ENCODE assay signal across 13 mouse cellular contexts in the genomic region with DNA sequence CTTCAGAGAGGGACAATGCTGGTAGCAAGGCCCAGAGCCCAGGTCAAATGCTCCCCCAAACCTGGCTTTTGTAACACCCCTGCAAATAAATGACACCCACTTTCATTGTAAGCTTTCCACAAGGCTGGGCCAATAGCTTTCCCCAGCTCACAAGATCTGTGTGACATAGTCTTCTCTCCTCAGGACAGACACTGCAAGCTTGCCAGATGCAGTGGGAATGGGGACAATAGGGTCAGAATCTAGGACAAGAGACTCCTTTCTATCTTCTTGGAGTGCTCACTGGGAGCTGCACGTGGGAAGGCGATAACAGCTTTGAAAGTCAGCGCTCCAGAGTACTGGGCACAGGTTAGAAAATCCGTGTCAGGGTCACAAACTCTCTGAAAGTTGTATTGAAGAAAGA. TPM values are rescaled to one million over a fixed set of nuclear protein-coding genes. Genes with fewer than 3 reads are reported as not detected.
"Had no signal": no experiment of that assay in that cellular context is flagged by ENCODE, and none has a peak within 500 bp of the region (broad histone marks: within the 10 kb centered on the region; RNA-seq: fewer than 3 reads in every experiment).

No protein-coding gene starts in this region.

- H3K4me3 ChIP-seq: liver, embryonic 13.5 days; stomach, embryonic 15.5 days had no signal

- DNase-seq: kidney, postnatal 14 days; kidney, postnatal 4 days; liver, embryonic 13.5 days; lung, adult 2 months; lung, postnatal 14 days; lung, postnatal 4 days; midbrain, embryonic 14.5 days; right cerebral cortex, postnatal 25 days; thymus, adult 2 months had no signal

- H3K9me3 ChIP-seq: liver, embryonic 13.5 days; stomach, embryonic 15.5 days had no signal

- H3K27me3 ChIP-seq: stomach, embryonic 15.5 days had no signal

- H3K36me3 ChIP-seq: liver, embryonic 13.5 days; stomach, embryonic 15.5 days had no signal

- H3K9ac ChIP-seq: liver, embryonic 13.5 days; stomach, embryonic 15.5 days had no signal

- H3K4me2 ChIP-seq: liver, embryonic 13.5 days; midbrain, embryonic 11.5 days had no signal

- H3K27ac ChIP-seq: liver, embryonic 13.5 days; stomach, embryonic 15.5 days had no signal

RNA-seq across cellular contexts. Expression of a gene that starts 1.2 kb away (rescaled TPM):
- total RNA-seq: layer of hippocampus, postnatal 14 days had no signal
- polyA plus RNA-seq: neural tube, embryonic 14.5 days had no signal
